Mouse (Mus musculus) common myeloid progenitor, adult 5-6 weeks (primary cell): ENCODE measurements around the gene Dnal1. TPM values are rescaled to one million over a fixed set of nuclear protein-coding genes. Genes with fewer than 3 reads are reported as not detected.
A peak's percentile ranks its signal among the peaks of the same experiment; 100 is the strongest.

Experiments used
- ATAC-seq: replicated peaks from 2 replicates; pipeline ENCODE4 v1.8.0; 2016; ENCODE audit warnings: low read depth, mild to moderate bottlenecking, moderate TSS enrichment, inconsistent platforms; ENCODE audit not compliant: poor library complexity, severe bottlenecking
- total RNA-seq: library from RNA; stranded (forward); fragments of 200-1000, 187-1606 nt; gene quantifications from 2 replicates; pipeline ENCODE4 v1.2.3, GENCODE M21; 2017

The Dnal1 gene
- total RNA-seq, 1 experiment from 2014 or later, result 4.1 TPM

DNA sequence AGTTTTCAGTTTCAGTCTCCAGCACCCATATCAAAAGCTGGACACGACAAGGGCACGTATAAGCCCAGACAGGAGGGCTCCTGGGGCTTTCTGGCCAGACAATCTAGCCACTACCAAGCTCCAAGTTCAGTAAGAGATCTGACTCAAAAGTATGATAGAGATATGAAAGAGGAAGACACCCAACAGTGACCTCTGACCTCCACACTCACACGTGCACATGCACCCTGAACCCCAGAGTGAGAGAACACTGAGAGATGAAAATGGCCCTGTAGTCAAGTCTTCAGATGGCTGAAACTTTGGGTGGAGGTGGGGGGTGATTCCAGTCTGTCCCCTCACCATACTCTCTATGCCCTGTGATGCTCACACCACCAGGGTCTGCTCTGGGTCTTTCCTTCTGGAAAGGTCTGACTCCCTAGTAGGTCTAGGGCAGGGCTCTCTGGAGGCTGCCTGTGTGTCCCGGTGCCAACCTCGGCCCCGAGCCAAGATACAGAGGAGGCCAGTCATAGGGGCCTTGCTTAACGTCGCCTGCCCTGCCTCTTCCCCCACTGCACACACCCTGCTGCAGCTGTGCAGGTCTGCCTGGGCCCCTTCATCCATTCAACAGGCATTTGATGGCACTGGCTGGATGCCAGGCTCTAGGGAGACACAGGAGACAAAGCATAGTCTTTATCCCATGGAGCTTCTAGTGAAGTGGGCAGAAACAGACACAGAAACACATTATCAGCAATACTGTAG is 66.7 kb downstream of the Dnal1 start:
- ATAC-seq, result peak; percentile 57

- no peak for ATAC-seq
Measured at GRCm38 (mm10) chr12:84181999-84182398, 67.8 kb downstream of the Dnal1 start.

DNA sequence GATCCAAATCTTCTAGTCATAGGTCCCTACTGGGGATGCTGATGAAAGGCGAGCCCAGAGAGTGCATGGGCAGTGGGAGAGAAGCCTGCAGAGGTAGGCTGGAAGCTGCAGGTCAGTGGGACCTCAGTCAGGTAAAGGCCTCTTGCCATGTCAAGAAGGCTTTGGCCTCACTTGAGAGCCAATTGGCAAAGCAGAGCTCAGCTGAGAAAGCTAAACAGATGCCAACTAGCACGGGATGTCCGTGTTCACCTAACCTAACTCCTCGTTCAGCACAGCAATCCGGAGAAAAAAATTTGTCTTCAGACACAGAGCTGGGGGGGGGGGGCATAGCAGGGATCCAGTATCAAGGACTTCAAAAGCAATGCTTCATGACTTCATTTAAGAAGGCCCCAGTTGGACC is 70.8 kb downstream of the Dnal1 start:
- no peak for ATAC-seq

DNA sequence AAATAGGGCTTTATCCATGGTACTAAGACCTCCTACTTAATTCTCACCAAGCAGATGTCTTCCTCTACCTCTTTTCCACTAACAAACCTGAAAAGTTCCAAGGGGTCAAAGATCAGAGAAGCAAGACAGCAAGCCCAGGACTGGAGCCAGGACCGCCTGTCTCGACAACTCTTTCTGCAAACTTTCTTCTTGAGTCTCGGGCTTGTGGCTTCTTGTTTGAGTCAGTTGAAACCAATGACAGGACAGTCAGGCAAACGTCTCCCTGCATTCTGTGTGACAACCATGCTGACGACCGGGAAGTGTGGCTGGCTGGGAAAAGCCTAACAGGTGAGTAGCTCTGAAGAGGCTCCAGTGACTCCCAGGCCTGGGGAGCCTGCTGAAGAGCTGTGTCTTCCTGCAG is 71.4 kb downstream of the Dnal1 start:
- no peak for ATAC-seq

GRCm38 (mm10) chr12:84186536-84186935 is 72.4 kb downstream of the Dnal1 start:
- no peak for ATAC-seq

GRCm38 (mm10) chr12:84186950-84187349 is 72.8 kb downstream of the Dnal1 start:
- ATAC-seq, result no peak

DNA sequence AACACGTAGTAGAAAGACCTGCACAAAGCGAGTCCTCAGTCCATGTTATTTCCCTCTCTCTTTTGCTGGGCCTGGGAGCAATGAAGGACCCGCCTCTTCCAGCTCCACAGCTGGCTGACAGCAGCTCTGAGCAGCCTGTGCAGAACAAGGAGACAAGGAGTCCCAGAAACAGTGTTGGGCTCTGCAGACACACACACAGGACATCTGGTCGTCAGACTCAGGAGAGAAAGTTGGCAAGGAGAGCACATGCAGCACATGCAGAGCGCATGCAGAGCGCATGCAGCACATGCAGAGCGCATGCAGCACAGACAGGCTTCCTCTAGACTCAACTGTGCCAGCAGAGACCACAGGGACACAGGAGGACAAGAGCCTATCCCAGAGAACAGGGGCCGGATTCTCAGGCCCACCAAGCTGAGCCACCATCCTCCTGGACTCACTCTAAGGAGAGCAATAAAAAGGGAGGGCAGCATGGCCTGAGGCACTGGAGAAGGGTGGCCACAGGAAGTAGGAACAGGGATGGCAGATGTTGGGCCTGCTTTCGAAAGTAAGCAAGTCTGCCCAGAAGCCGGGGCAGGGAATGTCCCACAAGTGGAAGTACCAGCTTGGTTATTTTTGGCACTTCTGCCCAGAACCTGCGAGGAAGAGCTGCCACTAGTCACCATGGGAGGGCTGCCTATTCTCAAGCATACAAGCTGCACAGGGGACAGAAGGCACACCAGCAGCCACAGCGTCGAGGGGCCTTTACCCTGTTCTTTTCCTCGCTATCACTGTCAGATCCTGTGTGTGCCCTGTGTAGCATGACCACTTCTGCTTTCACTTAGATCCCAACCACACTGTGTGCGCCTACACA is 73.8 kb downstream of the Dnal1 start:
- ATAC-seq, result peak; percentile 79

GRCm38 (mm10) chr12:84188881-84189444 is 74.8 kb downstream of the Dnal1 start:
- no peak for ATAC-seq

DNA sequence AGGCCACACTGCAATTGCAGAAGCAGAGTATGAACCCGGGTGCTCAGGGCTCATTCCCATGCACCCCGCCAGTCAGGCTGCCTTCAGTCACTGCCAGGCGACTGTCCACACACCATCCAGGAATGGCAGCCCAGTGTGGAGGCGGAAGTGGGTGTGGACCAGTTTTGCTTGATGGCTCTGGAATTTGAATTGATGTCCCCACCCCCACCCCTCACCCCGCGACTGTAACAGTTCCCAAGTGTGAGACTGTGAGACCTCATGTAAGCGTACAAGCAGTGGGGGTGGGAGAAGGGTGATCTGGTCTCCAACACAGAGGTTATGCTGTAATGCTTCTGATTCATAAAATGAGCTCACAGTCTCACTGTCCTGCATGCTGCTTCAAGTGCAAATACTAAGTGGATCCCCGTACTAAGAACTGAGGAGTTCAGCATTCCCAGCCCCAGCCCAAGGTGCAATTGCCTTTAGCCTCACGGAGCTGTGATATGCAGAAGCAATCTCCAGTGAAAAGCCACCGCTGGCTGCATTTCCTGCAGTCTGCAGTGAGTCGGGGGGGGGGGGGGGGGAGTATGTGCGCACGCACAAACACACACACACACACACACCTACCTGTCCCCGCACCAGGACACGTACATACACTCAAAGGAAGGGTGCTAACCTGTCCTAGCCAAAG is 76.1 kb downstream of the Dnal1 start:
- no peak for ATAC-seq

- no peak for ATAC-seq
Measured at GRCm38 (mm10) chr12:84191190-84191589, 77.0 kb downstream of the Dnal1 start.

- ATAC-seq, result no peak
Measured at GRCm38 (mm10) chr12:84191770-84192169, 77.6 kb downstream of the Dnal1 start.

- ATAC-seq, result no peak
Measured at GRCm38 (mm10) chr12:84192280-84192679, 78.1 kb downstream of the Dnal1 start.

- ATAC-seq, result peak; percentile 30
Measured at GRCm38 (mm10) chr12:84192741-84193641, 78.8 kb downstream of the Dnal1 start.

- peak; percentile 84 for ATAC-seq
Measured at GRCm38 (mm10) chr12:84193642-84194399, 79.7 kb downstream of the Dnal1 start.

DNA sequence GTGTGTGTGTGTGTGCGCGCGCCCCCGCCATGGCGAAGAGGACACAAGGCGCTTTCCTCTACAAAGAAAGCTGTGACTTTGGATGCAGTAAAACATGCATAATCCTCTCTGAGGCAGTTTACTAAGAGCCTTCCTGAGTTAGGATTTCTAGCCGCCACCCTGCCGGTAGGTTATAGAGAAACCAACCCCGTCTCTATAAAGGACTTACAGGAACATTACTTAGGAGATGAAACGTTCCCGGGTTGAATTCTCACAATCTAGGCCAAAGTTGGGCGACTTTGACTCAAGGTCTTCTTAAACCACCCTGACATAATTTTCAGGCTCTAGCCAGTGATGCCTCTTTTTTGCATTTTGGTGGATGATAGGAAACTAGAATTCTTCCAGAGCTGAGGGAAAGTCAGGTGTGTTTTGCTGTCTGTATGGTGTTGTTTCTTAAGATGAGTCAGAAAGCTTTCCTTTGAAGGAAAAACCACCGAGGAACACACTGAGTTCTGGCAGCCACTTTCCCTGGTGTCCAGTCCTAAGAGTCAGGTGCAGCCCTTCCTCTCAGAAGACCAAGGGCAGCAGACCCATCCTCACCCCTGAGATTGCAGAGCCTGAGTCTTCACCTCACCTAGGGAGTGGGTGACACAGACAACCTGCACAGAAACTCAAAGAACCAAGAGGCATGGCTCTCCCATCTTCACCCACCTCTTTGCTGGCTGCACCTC is 80.4 kb downstream of the Dnal1 start:
- no peak for ATAC-seq

- ATAC-seq, result no peak
Measured at GRCm38 (mm10) chr12:84195195-84195594, 81.0 kb downstream of the Dnal1 start.
